Mouse (Mus musculus): ENCODE measurements at regions not wholly inside any gene's neighbourhood (a gene's known extent, or its start where the extent isn't known, plus 50 kb on each side); places are given as distances from the start of the nearest gene placed in this dataset.

- DNase-seq (ENCODE audit: low spot score): no peak
Measured at GRCm38 (mm10) chr4:7642878-7643590, 595.8 kb downstream of the Car8 start.

- no peak for DNase-seq (ENCODE audit: low spot score)
Measured at GRCm38 (mm10) chr4:7597671-7598390, 641.0 kb downstream of the Car8 start.

- DNase-seq (ENCODE audit: low spot score): no peak
Measured at GRCm38 (mm10) chr4:7596116-7596515, 642.7 kb downstream of the Car8 start.

- DNase-seq (ENCODE audit: low spot score): no peak
Measured at GRCm38 (mm10) chr4:7583851-7584250, 655.0 kb downstream of the Car8 start.

GRCm38 (mm10) chr4:7581931-7582330, 656.9 kb downstream of the Car8 start:
- DNase-seq (ENCODE audit: low spot score): no peak

- no peak for DNase-seq (ENCODE audit: low spot score)
Measured at GRCm38 (mm10) chr4:7581220-7581916, 657.5 kb downstream of the Car8 start.

- DNase-seq (ENCODE audit: low spot score): peak; percentile 17
Measured at GRCm38 (mm10) chr4:7580554-7581219, 658.2 kb downstream of the Car8 start.

- DNase-seq (ENCODE audit: low spot score): no peak
Measured at GRCm38 (mm10) chr4:7574011-7574410, 664.8 kb downstream of the Car8 start.

GRCm38 (mm10) chr4:7567687-7568393, 671.0 kb downstream of the Car8 start:
- no peak for DNase-seq (ENCODE audit: low spot score)

- DNase-seq (ENCODE audit: low spot score): peak; percentile 53
Measured at GRCm38 (mm10) chr4:7559867-7560832, 678.7 kb downstream of the Car8 start.

- no peak for DNase-seq (ENCODE audit: low spot score)
Measured at GRCm38 (mm10) chr4:7558721-7559120, 680.1 kb downstream of the Car8 start.

- DNase-seq (ENCODE audit: low spot score): no peak
Measured at GRCm38 (mm10) chr4:7534301-7534700, 704.5 kb downstream of the Car8 start.

- DNase-seq (ENCODE audit: low spot score): no peak
Measured at GRCm38 (mm10) chr4:7527718-7528117, 711.1 kb downstream of the Car8 start.

- no peak for DNase-seq (ENCODE audit: low spot score)
Measured at GRCm38 (mm10) chr4:7513081-7513480, 725.8 kb downstream of the Car8 start.

GRCm38 (mm10) chr4:7485552-7485951, 753.3 kb downstream of the Car8 start:
- DNase-seq (ENCODE audit: low spot score): no peak

- DNase-seq (ENCODE audit: low spot score): peak; percentile 63
Measured at GRCm38 (mm10) chr4:7455130-7455529, 783.7 kb downstream of the Car8 start.

GRCm38 (mm10) chr4:7452678-7453077, 786.2 kb downstream of the Car8 start:
- no peak for DNase-seq (ENCODE audit: low spot score)

GRCm38 (mm10) chr4:7450991-7451390, 787.9 kb downstream of the Car8 start:
- DNase-seq (ENCODE audit: low spot score): no peak

- DNase-seq (ENCODE audit: low spot score): no peak
Measured at GRCm38 (mm10) chr4:7429308-7429707, 809.5 kb downstream of the Car8 start.

- DNase-seq (ENCODE audit: low spot score): no peak
Measured at GRCm38 (mm10) chr4:7424081-7424480, 814.8 kb downstream of the Car8 start.

GRCm38 (mm10) chr4:7423204-7423603, 815.6 kb downstream of the Car8 start:
- no peak for DNase-seq (ENCODE audit: low spot score)

Measured in embryo, embryonic 10 days (tissue).